Mouse (Mus musculus): ENCODE data around the gene Smim13. TPM values are rescaled to one million over a fixed set of nuclear protein-coding genes. Genes with fewer than 3 reads are reported as not detected.
"Not testable (repeated sequence)": the region's sequence is repeated elsewhere in the genome, so short reads cannot be mapped to it uniquely, and the experiment has no call there.

The Smim13 gene
- total RNA-seq, 2 experiments from 2014 or later: 178 to 186 TPM

- intact Hi-C loops (cut with DNase I): loop anchor here (5.0 to 10.0 kb wide), 2 partner anchors 220 to 393 kb away; partner anchors contain the start of gene Tmem14c
Measured at GRCm38 (mm10) chr13:41235181-41235580, 14.5 kb upstream of the Smim13 start.

GRCm38 (mm10) chr13:41235845-41236741 is 13.6 kb upstream of the Smim13 start:
- no peak for DNase-seq (ENCODE audit: low spot score in 2 of 2)
- intact Hi-C loops (cut with DNase I): loop anchor here (5.0 to 10.0 kb wide), 2 partner anchors 221 to 394 kb away; partner anchors contain the start of gene Tmem14c

More at GRCm38 (mm10) chr13:41235181-41235580, 14.5 kb upstream of the Smim13 start:
- DNase-seq (ENCODE audit: low spot score in 2 of 2): no peak

GRCm38 (mm10) chr13:41238035-41238804 is 11.4 kb upstream of the Smim13 start:
- DNase-seq (ENCODE audit: low spot score in 2 of 2): no peak
- intact Hi-C loops (cut with DNase I): loop anchor here (1.0 to 10.0 kb wide), 5 partner anchors 92 to 453 kb away; partner anchors contain the start of gene Tmem14c

GRCm38 (mm10) chr13:41238805-41239130 is 10.9 kb upstream of the Smim13 start:
- peak; percentile 41 to 76 for DNase-seq (ENCODE audit: low spot score in 2 of 2)
- intact Hi-C loops (cut with DNase I): loop anchor here (1.0 to 10.0 kb wide), 5 partner anchors 92 to 454 kb away; partner anchors contain the start of gene Tmem14c

GRCm38 (mm10) chr13:41241557-41241956 is 8.1 kb upstream of the Smim13 start:
- intact Hi-C loops (cut with DNase I): no loop called here
- no peak for DNase-seq (ENCODE audit: low spot score in 2 of 2)

- intact Hi-C loops (cut with DNase I): no loop called here
- no peak for DNase-seq (ENCODE audit: low spot score in 2 of 2)
Measured at GRCm38 (mm10) chr13:41244306-41244830, 5.3 kb upstream of the Smim13 start.

- DNase-seq (ENCODE audit: low spot score in 2 of 2): peak; percentile 33 to 77
Measured at GRCm38 (mm10) chr13:41248751-41249520, 708 bp upstream of the Smim13 start.

GRCm38 (mm10) chr13:41250318-41250981 is 806 bp downstream of the Smim13 start:
- DNase-seq (ENCODE audit: low spot score in 2 of 2): peak in 1 of 2 experiments; percentile 33
- intact Hi-C loops (cut with DNase I): no loop called here

More at GRCm38 (mm10) chr13:41248751-41249520, 708 bp upstream of the Smim13 start:
- intact Hi-C loops (cut with DNase I): no loop called here

GRCm38 (mm10) chr13:41251232-41251631 is 1.6 kb downstream of the Smim13 start:
- intact Hi-C loops (cut with DNase I); DNase-seq (ENCODE audit: low spot score in 2 of 2): not testable (repeated sequence)

- no peak for DNase-seq (ENCODE audit: low spot score in 2 of 2)
- intact Hi-C loops (cut with DNase I): no loop called here
Measured at GRCm38 (mm10) chr13:41251667-41252066, 2.0 kb downstream of the Smim13 start.

GRCm38 (mm10) chr13:41252141-41252540 is 2.5 kb downstream of the Smim13 start:
- intact Hi-C loops (cut with DNase I): no loop called here
- no peak for DNase-seq (ENCODE audit: low spot score in 2 of 2)

- intact Hi-C loops (cut with DNase I): no loop called here
- DNase-seq (ENCODE audit: low spot score in 2 of 2): no peak
Measured at GRCm38 (mm10) chr13:41252736-41253135, 3.1 kb downstream of the Smim13 start.

GRCm38 (mm10) chr13:41256126-41256525 is 6.5 kb downstream of the Smim13 start:
- intact Hi-C loops (cut with DNase I): no loop called here
- no peak for DNase-seq (ENCODE audit: low spot score in 2 of 2)

- no peak for DNase-seq (ENCODE audit: low spot score in 2 of 2)
- intact Hi-C loops (cut with DNase I): no loop called here
Measured at GRCm38 (mm10) chr13:41256962-41257361, 7.3 kb downstream of the Smim13 start.

- intact Hi-C loops (cut with DNase I): no loop called here
- no peak for DNase-seq (ENCODE audit: low spot score in 2 of 2)
Measured at GRCm38 (mm10) chr13:41257851-41258250, 8.2 kb downstream of the Smim13 start.

- intact Hi-C loops (cut with DNase I); DNase-seq (ENCODE audit: low spot score in 2 of 2): not testable (repeated sequence)
Measured at GRCm38 (mm10) chr13:41261617-41262016, 12.0 kb downstream of the Smim13 start.

- no peak for DNase-seq (ENCODE audit: low spot score in 2 of 2)
- intact Hi-C loops (cut with DNase I): no loop called here
Measured at GRCm38 (mm10) chr13:41263304-41264006, 13.8 kb downstream of the Smim13 start.

- intact Hi-C loops (cut with DNase I): no loop called here
- DNase-seq (ENCODE audit: low spot score in 2 of 2): peak; percentile 34 to 86
Measured at GRCm38 (mm10) chr13:41267827-41268408, 18.3 kb downstream of the Smim13 start.

All from left cerebral cortex, postnatal 25 days (tissue).